Mouse (Mus musculus) layer of hippocampus, postnatal 25 days (tissue): ENCODE measurements around the gene Ror2. TPM values are rescaled to one million over a fixed set of nuclear protein-coding genes. Genes with fewer than 3 reads are reported as not detected.
"Not testable (repeated sequence)": the region's sequence is repeated elsewhere in the genome, so short reads cannot be mapped to it uniquely, and the experiment has no call there.

Experiments used
- DNase-seq, 2 experiments: peaks; one replicate each; pipeline ENCODE4 v3.0.0; 2022; ENCODE audit warnings: mixed read lengths in 2 of 2, low spot score in 1 of 2; ENCODE audit errors: extremely low spot score in 1 of 2
- total RNA-seq, 2 experiments: library from RNA; stranded (reverse); gene quantifications; 2 replicates each; pipeline ENCODE4 v1.2.3; 2021

The Ror2 gene
- total RNA-seq, result 1 to 10 TPM in 1 of 2 experiments, under 1 TPM in 1; 0.86 to 1.1 TPM

DNA sequence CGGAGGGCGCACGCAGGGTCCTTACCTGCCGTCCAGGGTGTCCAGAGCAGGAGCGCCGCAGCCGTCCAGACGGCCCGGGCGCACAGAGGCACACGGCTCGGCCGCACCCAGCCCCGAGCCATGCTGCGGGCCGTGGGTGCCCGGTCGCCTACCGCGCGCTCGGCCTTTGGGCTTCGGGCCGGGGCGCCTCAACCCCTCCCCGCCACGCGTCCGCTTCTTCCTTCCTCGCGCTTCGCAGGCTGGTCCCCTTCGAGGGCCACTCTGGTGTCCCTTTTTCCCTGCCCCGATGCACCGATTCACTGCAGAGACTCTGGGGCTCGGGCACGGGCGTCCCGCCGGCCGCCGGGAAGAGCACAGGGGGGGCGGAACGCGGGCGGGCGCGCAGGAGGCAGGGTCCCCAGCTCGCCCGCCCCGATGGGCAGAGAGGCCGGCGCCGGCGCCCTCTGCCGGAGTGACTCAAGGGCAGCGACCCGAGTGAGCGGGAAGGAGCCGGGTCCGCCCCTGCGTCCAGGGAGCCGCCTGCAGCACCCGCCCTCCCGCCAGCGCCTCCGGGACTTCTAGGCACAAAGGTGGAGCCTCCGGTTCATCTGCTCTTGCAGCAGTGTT is at the start of gene Ror2:
Gene Ror2 (minus strand): TSS at position 369 of the 606 bp plus-strand sequence.
- DNase-seq, result no peak

DNA sequence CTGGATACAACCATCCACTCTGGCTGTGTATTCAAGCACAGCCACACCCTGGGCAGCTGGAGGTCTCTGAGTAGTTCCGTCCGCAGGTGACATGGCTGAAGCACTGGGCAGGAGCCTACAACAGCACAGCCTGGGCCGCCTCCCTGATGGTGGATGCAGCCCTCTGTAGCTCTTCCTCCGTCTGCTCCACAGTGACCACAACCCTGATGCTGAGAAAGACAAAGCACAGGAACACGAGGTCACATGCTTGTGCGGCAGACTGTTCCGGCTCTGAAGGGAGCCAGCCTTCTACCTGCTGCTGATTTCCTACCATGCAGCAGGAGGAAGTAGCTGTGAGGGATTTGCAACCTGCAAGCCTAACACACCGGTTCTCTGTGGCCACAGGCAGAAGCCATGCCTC is 47.8 kb upstream of the Ror2 start:
- DNase-seq, result no peak

DNA sequence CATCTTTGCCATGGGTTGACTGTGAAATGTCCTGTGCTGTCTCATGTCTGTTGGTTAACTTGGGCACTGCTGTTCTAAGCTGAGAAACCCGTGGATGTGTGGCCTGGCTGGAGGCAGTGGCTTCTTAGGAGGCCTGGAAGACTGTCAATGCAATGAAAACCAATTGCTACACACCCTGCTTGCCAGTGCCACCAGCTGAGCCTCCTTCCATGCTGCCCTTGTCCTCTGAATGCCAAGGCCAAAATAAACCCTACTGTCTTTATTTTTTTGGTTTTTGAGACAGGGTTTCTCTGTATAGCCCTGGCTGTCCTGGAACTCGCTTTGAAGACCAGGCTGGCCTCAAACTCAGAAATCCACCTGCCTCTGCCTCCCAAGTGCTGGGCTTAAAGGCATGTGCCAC is 44.3 kb upstream of the Ror2 start:
- no peak for DNase-seq

DNA sequence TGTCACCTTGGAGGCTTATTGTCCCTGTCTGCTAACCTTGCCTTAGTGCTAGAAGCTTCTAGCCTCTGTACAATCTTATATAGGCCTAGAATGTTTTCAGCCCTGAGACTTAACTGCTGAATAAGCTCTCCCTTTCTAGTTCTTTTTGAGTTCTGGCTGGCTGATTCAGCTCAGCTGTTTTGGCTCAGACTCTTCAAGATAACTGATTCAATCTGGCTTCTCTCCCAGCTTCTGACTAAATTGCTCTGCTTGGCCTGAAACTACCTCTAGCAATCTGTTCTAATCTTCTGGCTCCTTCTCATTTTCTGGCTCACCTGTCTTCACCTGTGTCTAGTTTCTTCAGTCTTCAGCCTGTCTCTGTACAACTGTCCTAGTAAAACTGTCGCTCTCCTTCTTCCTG is 39.6 kb upstream of the Ror2 start:
- no peak for DNase-seq

DNA sequence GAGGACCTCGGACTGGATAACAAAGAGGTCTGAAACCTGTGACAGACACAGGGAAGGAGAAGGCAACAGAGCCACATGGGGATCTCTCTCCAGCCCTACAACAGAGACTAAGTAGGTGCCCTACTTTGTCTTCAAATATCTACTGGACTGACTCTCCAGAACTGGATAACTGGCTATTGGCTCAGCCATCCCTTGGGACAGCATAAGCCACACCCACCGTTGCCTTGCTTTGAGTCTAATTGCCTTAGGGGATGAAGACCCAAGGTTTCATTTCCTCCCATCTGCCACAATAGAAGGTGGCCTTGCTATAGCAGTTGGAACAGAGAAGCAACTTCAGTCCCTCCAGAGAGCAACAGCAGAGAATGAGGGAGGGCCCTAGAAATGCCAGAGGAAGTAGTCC is 37.7 kb upstream of the Ror2 start:
- DNase-seq, result no peak

DNA sequence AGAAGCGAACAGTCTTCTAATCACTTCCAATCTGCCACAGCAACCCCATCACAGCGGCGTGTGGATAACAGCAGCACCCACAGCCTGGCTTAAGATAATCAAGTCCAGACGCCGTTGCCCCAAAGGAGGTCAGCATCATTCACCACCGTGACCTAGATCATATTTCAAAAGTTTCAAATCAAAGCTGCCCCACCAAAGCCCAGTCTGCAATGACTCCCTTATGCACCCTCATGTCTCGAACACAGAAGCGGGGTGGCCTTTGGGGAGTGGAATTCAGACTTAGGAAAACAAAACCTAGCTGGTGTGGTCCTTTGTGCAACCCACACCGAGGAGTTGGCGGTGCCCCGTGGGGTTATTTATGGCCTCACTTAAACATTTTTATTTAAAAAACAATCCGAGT is 35.0 kb upstream of the Ror2 start:
- no peak for DNase-seq

DNA sequence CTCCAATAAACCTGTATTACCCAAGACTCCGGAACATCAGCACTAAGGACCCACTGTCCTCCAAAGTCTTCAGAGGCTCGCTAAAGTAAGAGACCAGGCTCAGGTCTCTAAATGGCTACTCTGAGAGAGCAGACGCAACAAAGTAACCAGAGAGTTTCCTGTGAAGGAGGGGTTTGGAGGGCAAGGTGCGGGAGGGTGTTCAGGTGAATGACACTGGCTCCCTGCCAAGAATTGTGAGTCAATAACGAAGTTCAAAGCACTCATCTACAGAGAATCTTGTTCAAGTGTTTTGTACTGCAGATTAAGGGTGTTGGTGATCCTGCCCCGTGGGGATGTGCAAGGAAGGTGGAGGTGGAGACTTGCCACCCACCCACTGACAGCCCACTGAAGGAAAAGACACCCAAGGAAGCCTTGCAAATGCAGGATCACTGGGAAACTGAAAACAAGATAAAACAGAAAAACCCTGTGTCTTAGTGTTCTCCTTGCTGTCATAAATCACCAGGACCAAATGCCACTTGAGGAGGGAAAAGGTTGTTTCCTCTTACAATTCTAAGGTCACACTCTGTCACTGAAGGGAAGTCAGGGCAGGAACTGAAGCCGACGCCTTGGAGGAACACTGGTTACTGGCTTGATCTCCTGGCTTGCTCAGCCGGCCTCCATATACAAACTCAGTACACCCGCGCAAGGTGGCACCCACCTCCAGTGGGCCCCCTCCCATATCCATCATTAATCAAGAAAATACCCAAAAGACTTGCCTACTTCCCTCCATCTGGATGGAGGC is 30.8 kb upstream of the Ror2 start:
- DNase-seq, result no peak

DNA sequence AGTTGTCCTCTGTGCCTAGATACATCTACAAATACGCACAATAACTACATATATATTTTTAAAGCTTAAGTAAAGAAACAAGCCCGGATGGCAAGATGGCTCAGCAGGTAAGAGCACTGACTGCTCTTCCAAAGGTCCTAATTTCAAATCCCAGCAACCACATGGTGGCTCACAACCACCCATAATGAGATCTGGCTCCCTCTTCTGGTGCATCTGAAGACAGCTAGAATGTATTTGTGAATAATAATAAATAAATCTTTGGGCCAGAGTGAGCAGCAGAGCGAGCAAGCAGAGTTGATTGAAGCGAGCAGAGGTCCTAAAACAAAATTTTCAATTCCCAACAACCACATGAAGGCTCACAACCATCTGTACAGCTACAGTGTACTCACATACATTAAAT is 29.8 kb upstream of the Ror2 start:
- not testable (repeated sequence) for DNase-seq

DNA sequence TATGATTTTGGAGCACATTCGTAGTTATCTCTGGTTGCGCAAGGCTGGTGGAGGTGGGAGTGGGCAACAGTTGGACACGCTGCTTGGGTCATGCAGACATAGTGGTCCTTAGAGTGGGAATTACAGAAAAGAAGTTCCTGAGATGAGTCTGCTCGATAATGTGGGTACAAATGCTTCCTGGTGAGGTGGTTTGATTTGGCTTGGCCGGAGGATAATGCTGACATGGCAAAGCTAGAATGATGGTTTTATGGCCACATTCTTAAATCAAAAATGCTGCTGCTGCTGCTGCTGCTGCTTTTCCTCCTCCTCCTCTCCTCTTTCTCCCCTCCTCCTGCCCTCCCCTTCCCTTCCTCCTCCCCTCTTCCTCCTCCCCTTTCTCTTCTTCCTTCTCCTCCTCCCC is 24.5 kb upstream of the Ror2 start:
- no peak for DNase-seq

DNA sequence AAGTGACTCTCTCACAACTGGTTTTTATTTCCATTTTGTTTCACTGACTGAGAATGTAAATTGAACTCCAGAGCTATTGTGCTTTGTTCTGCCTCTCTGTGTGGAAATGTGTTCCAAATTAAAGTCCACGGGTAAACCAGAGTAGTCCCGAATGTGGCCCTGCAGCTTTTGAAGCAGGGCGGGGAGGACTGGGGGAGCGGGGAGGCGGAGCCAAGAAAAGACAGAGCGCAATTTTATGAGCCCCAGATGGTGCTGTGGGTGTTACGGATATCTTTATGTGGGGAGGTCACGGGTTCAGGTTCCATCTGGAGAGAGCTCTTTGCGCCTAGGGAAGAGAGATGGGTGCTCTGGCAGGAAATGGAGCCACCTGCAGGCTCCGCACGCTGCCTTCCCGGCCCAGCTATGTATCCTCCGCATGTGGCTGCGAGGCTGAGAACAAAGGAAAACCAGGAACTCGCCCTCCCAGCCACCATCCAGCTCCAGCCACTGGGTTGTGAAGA is 23.8 kb upstream of the Ror2 start:
- DNase-seq, result peak in 1 of 2 experiments; percentile 12

DNA sequence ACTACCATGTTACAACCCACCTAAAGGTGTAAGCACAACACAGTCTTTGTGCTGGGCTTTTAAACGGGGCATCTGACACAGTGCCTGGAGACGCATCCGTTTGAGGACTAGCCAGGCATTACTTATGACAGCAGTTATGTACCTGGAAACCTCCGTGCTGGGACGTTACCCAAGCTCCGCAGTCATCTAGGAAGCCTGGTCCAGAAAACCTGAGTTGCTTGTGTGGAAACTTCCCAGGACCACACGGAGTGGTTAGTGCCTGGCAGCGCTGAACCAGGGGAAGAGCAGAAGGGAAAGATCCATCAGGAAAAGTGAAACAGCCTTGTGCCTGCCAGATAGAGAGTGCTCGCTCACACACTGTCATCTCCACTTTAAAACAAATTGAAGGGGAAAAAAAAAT is 23.2 kb upstream of the Ror2 start:
- no peak for DNase-seq

DNA sequence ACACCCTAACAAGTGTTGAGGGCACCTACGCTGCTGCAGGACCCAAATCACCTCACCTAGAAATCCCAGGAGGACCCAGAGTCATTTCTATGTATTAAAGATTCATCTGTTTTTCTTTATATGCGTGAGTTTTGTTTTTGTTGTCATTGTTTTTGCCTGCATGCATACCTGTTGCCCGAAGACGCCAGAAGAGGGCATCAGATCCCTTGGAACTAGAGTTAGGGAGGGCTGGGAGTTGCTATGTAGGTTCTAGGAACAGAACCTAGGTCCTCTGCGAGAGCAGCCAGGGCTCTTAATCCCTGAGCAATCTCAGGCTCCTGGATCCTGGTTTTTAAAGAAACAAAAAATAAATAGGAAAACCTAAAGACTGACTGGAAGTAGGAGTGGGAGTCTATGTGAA is 20.9 kb upstream of the Ror2 start:
- DNase-seq, result no peak

DNA sequence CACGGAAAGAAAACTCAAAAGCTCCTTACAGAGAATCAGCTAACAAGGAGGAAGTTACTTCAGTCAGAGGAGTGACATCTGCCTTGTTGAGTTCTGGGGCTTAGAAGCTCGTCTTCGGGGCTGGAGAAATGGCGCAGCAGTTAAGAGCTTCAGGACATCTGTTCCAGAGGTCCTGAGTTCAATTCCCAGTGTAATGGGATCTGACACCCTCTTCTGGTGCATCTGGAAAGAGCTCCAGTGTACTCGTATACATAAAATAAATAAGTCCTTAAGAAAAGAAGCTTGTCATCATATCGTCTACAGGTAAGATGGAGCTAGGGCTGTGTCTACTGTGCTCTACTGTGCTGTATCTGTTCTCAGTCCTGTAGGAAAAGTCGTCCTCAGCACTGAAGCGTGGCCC is 19.3 kb upstream of the Ror2 start:
- no peak for DNase-seq

DNA sequence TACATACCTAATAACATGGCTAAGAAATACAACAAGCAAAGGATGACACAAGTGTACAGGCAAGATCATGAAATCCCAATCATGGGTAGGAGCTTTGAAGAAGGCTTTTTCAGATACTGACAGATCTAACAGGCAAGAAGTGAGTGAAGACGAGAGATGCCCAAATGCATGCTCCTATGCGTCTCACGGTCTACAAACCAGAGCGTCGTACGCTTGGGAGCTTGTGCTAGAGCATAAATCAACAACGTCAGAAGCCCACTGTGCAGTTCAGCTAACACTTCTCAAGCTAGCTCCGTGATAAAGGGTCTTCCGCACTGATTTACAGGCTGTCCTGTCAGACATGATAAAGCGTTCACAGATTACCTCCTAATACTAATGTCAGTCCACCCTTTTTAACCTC is 16.8 kb upstream of the Ror2 start:
- DNase-seq, result no peak

DNA sequence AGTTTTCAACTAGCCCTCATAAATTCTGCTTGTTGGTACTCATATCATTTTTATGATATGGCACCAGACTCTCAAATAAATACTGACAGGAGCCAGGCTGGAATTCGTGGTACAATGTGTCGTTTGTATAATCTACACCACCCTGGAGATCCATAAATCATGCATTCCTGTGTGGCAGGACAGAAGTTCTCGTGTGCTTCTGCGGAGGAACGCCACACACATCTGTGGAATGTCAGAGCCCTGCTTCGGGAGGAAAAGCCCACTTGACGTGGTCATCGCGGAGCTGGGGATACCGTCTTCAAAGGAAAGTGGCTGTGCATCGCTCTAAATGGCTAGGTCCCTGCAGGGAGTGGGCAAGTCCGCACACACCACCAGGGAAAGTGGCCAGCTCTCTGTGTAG is 7.1 kb upstream of the Ror2 start:
- no peak for DNase-seq

DNA sequence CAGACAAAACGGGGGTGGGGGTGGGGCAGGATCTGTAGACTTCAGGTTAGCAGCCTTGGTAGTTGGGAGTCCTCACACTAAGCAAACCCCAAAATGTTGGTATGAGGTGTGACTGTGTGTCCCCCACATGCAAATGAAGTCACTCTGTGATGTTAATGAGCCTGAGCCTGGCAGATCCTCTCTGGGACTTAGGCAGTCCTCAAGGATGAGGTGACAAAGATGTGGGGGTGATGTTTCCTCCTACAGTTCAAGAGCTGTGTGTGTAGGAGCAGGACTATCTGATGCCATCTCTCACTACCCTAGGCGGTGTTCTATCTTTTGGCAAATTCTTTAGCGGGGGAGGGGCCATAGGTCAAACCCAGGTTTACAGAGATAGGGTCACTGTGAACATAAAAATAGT is 6.3 kb upstream of the Ror2 start:
- no peak for DNase-seq

DNA sequence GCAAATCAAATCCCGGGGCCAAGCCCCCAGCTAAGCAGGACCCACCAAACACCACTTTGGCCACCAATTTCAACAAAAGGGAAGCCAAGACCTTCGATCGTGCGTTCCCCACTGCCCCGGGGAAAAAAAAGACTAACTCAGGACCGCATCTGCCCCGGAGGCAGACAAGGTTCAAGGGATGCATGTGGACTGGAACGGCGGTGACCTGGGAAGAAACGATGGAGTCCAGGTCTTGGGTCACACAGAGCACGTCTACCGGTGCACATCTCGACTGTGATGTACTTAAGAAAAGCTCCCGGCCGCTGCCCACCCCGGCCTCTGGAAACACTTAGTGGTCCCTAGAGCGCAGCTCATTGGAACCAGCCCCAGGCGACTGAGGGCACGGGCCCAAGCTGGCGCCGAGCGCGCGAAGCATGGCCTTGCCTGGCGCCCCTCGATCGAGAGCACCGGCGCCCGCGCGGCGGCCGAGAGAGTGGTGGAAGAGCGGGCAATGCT is 616 bp downstream of the Ror2 start:
- DNase-seq, result no peak

DNA sequence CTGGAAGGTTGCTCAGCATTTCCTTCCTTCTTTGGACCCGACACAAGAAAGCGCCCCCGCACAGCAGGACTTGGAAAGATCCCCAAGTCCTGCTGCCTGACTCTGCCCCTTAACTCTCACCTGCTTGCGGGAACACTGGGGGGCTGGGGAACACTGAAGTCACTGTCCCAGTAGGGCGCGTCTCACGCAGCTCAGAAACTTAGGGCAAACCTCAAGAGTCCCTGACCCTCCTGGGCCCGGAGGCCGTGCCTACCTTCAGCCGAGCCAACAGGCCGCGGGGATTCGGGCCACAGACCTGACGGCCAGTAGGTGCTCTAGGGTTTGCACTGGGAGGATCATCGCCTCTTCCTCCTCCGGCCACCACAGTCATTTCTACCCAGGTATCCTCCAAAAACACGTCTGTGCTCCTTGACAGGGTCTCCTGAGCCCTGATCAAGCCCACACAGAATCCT is 1.2 kb downstream of the Ror2 start:
- no peak for DNase-seq

DNA sequence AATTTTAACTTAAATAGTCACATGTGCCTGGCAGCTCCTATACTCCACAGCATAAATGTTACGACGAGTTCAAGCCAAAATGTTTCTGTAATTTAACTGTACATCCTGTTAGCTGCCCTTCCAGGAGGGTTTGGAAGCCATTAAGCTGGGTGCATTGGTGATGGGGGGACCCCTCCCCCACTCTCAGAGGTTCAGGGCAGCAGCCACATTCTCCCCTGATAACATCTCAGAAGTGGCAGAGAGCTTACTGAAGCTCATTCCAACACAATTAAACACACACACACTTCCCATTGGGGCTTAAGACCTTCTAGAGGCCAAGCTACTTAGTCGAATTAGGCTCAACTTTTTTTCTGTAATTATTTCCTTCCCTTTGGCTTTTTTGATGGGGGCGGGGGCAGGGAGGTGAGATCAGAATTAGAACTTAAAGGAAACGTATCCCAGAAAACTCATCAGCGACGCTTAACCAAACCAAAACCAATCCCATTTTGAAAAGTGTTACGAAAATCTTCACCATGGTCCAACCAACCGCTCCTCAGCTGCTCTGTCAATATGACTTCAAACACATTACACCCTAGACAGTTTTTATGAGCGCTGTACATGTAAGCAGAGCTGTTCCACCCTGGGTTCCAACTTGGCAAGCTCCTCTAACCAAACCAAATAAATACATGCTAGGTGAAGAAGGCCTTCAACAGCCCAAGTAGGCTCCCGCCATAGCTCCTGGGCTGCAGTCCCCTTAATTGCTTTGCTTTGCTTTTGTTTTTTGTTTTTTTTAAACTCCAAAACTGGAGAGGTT is 4.1 kb downstream of the Ror2 start:
- DNase-seq, result no peak

DNA sequence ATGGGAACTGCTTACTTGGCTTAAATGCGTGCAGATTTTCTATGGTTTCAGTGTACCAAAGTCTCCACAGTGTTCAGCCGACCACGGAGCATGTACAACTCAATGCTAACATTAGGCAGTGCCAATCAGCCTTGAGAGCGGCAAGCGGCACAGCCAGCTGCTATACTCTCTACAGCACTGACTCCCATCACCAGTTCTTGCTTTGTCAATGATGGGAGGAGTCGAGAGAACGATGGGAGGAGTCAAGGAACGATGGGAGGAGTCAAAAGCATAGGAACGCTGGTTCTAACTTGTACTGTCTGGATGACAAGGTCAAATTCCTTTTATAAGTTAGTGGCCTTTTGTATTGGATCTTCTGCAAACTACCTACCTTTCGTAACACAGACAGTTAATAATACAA is 7.0 kb downstream of the Ror2 start:
- DNase-seq, result no peak

DNA sequence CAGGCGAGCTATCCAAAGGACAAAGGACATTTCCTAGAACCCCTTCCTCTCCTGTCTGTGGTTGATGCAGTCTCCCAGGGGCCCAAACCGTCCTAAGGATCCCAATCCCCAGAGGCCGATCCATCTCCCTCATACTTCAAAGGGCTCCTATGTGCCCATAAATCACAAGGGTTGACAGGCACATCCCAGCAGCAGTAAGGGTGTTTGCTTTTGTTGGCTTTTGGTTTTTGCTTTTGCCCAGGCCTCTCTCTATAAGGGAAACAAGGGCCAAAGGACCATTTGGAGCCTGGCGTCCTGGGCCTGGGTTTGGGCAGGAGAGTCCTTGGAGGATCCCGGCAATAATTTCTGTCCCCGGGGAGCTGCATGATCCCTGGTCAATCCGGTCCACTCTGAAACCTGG is 9.5 kb downstream of the Ror2 start:
- no peak for DNase-seq
